Mouse (Mus musculus) midbrain, postnatal 0 days (tissue): Measurements from ENCODE around the gene Hist2h2ab. TPM values are rescaled to one million over a fixed set of nuclear protein-coding genes. Genes with fewer than 3 reads are reported as not detected.
A peak's percentile ranks its signal among the peaks of the same experiment; 100 is the strongest.

Experiments used
- ATAC-seq: fragments of 200-750 bp; cut with Nextera tagmentation; 2 replicates; pipeline ENCODE4 v1.8.0; 2017; ENCODE audit warnings: moderate number of reproducible peaks, mild to moderate bottlenecking, moderate TSS enrichment, moderate library complexity; ENCODE audit not compliant: low FRiP score
- DNase-seq: peaks from one replicate; pipeline ENCODE4 v3.0.0-alpha.2; 2015; ENCODE audit warnings: low spot score
- H3K27ac ChIP-seq: fragments of 300-500 bp; sonication (generic); 2 replicates; pipeline ENCODE4 v1.5.1; 2014; ENCODE audit warnings: low read depth, mild to moderate bottlenecking, low read length, mixed read lengths
- H3K27me3 ChIP-seq: fragments of 300-500 bp; sonication (generic); 2 replicates; pipeline ENCODE4 v1.6.1; 2014; ENCODE audit warnings: low read length, control low read depth, mixed read lengths; ENCODE audit not compliant: insufficient read depth
- H3K36me3 ChIP-seq: fragments of 300-500 bp; sonication (generic); 2 replicates; pipeline ENCODE4 v1.6.1; 2014; ENCODE audit warnings: low read length, control low read depth, mixed read lengths; ENCODE audit not compliant: insufficient read depth
- H3K4me1 ChIP-seq: fragments of 300-500 bp; sonication (generic); 2 replicates; pipeline ENCODE4 v1.6.1; 2014; ENCODE audit warnings: mild to moderate bottlenecking, control low read depth, antibody characterized with exemption, low read length, mixed read lengths; ENCODE audit not compliant: insufficient read depth
- H3K4me2 ChIP-seq: fragments of 300-500 bp; sonication (generic); 2 replicates; pipeline ENCODE4 v1.6.1; 2014; ENCODE audit warnings: low read depth, mild to moderate bottlenecking, low read length, mixed read lengths; ENCODE audit not compliant: poor library complexity, severe bottlenecking
- H3K4me3 ChIP-seq: fragments of 300-500 bp; sonication (generic); 2 replicates; pipeline ENCODE4 v1.5.1; 2014; ENCODE audit warnings: low read depth, mild to moderate bottlenecking, low read length, moderate library complexity
- H3K9ac ChIP-seq: fragments of 300-500 bp; sonication (generic); replicated peaks from 2 replicates; pipeline ENCODE4 v1.6.1; 2014; ENCODE audit warnings: mild to moderate bottlenecking, low read length, moderate library complexity, mixed read lengths; ENCODE audit not compliant: poor library complexity, severe bottlenecking
- H3K9me3 ChIP-seq: fragments of 300-500 bp; sonication (generic); 2 replicates; pipeline ENCODE4 v1.6.1; 2016; ENCODE audit warnings: low read length, control low read depth
- CTCF ChIP-seq: IDR thresholded peaks from 2 replicates; pipeline ENCODE4 v1.5.1; 2016; ENCODE audit warnings: antibody characterized with exemption, mild to moderate bottlenecking
- WGBS: fragments of 180-500 bp; shearing (Covaris S2); extraction: QIAGEN DNeasy Blood & Tissue Kit; methylation state at CpG from one replicate; pipeline ENCODE4 v1.1.7; 2014; 5-methylcytosine and 5-hydroxymethylcytosine counted together
- polyA plus RNA-seq: library from polyadenylated mRNA; unstranded; fragments of >200 nt; fragmentation: Nextera tagmentation; extraction: Ambion mirVana; gene quantifications from 2 replicates; pipeline ENCODE4 v1.2.1, GENCODE M21; 2015
- total RNA-seq: library from RNA; depleted of rRNA; stranded (reverse); fragments of >200 nt; gene quantifications from 2 replicates; pipeline ENCODE4 v1.2.3, GENCODE M21; 2014

Hist2h2ab gene
- total and polyA plus RNA-seq, 2 experiments from 2014 or later, result 144 TPM; not detected in 1

GRCm38 (mm10) chr3:96247356-96248140, 27.9 kb downstream of the Hist2h2ab start:
- Histone ChIP-seq H3K27me3 (no peaks in the 10 kb centered on the region), H3K9ac (no peak overlapping the region), H3K9me3 (no peaks in the 10 kb centered on the region), H3K36me3 (no peaks in the 10 kb centered on the region), H3K4me3 (peak overlapping the region; percentile 25; the same call in 1 of the 2 replicates), H3K27ac (no peak overlapping the region), H3K4me1 (0 out of 2 replicates have a peak, but pooled peaks cover 7% of the 10 kb centered on the region), H3K4me2 (peak overlapping the region; percentile 38)
- ATAC-seq (no peak), DNase-seq (no peak)
- WGBS, result 7% methylated on average over 11 of the region's 11 CpGs
- no peak for TF ChIP-seq CTCF

- H3K4me2 ChIP-seq, result no peak overlapping the region
- H3K4me1 ChIP-seq, result 0 out of 2 replicates have a peak, but pooled peaks cover 7% of the 10 kb centered on the region
- no peaks in the 10 kb centered on the region for H3K36me3 ChIP-seq
- ATAC-seq (no peak), DNase-seq (no peak)
- no peak for TF ChIP-seq CTCF
- H3K9me3 ChIP-seq, result no peaks in the 10 kb centered on the region
- H3K4me3 ChIP-seq, result no peak overlapping the region
- no peak overlapping the region for H3K9ac ChIP-seq
- 58% methylated on average over 6 of the region's 6 CpGs for WGBS
- H3K27ac ChIP-seq, result no peak overlapping the region
- H3K27me3 ChIP-seq, result no peaks in the 10 kb centered on the region
Measured at GRCm38 (mm10) chr3:96248141-96249033, 28.7 kb downstream of the Hist2h2ab start.

GRCm38 (mm10) chr3:96249034-96249345, 29.3 kb downstream of the Hist2h2ab start:
- DNase-seq, result no peak

GRCm38 (mm10) chr3:96250890-96251289, 31.2 kb downstream of the Hist2h2ab start:
- no peak for ATAC-seq
- H3K9me3 ChIP-seq, result no peaks in the 10 kb centered on the region
- no peak for TF ChIP-seq CTCF
- H3K4me1 ChIP-seq, result no peaks in the 10 kb centered on the region
- no peak overlapping the region for H3K9ac ChIP-seq
- no peak overlapping the region for H3K27ac ChIP-seq
- WGBS, result 88% methylated on average over 3 of the region's 3 CpGs
- no peaks in the 10 kb centered on the region for H3K27me3 ChIP-seq
- H3K36me3 ChIP-seq, result no peaks in the 10 kb centered on the region
- H3K4me3 ChIP-seq, result no peak overlapping the region
- DNase-seq, result no peak
- no peak overlapping the region for H3K4me2 ChIP-seq

More at GRCm38 (mm10) chr3:96249034-96249345, 29.3 kb downstream of the Hist2h2ab start:
- Histone ChIP-seq H3K9ac (no peak overlapping the region), H3K27me3 (no peaks in the 10 kb centered on the region), H3K36me3 (no peaks in the 10 kb centered on the region), H3K4me1 (0 out of 2 replicates have a peak, but pooled peaks cover 5% of the 10 kb centered on the region), H3K4me3 (no peak overlapping the region), H3K9me3 (no peaks in the 10 kb centered on the region), H3K4me2 (no peak overlapping the region), H3K27ac (no peak overlapping the region)
- no peak for ATAC-seq
- TF ChIP-seq CTCF, result no peak
- 56% methylated on average over 4 of the region's 4 CpGs for WGBS

- Histone ChIP-seq H3K9ac (no peak overlapping the region), H3K4me1 (no peaks in the 10 kb centered on the region), H3K4me3 (no peak overlapping the region), H3K4me2 (no peak overlapping the region), H3K9me3 (no peaks in the 10 kb centered on the region), H3K27me3 (no peaks in the 10 kb centered on the region), H3K36me3 (no peaks in the 10 kb centered on the region), H3K27ac (no peak overlapping the region)
- DNase-seq, result no peak
- WGBS, result 92% methylated on average over 3 of the region's 3 CpGs
- no peak for ATAC-seq
- no peak for TF ChIP-seq CTCF
Measured at GRCm38 (mm10) chr3:96251787-96252186, 32.1 kb downstream of the Hist2h2ab start.
